Mouse (Mus musculus) G1E (cell line): ENCODE measurements around the gene Kank1. TPM values are rescaled to one million over a fixed set of nuclear protein-coding genes. Genes with fewer than 3 reads are reported as not detected.

Experiments
- ATAC-seq: 2 replicates; pipeline ENCODE4 v1.8.0; 2016; ENCODE audit warnings: mild to moderate bottlenecking; ENCODE audit not compliant: insufficient number of reproducible peaks, poor library complexity, low FRiP score, severe bottlenecking; ENCODE audit errors: extremely low read depth
- DNase-seq: peaks from one replicate; pipeline ENCODE4 v3.0.0; 2012; ENCODE audit warnings: low spot score
- H3K27me3 ChIP-seq: 2 replicates; pipeline ENCODE4 v1.6.1; 2012; ENCODE audit warnings: mild to moderate bottlenecking, low read length, inconsistent platforms; ENCODE audit not compliant: insufficient read depth
- H3K36me3 ChIP-seq: replicated peaks from 2 replicates; pipeline ENCODE3; 2012; ENCODE audit warnings: mild to moderate bottlenecking, inconsistent platforms
- H3K4me1 ChIP-seq: 2 replicates; pipeline ENCODE4 v1.6.1; 2012; ENCODE audit warnings: low read depth, low read length, inconsistent platforms, mixed read lengths; ENCODE audit not compliant: insufficient read depth
- H3K4me3 ChIP-seq: 2 replicates; pipeline ENCODE4 v1.5.1; 2012; ENCODE audit warnings: low read depth, mild to moderate bottlenecking, inconsistent platforms, low read length, moderate library complexity, mixed read lengths
- H3K9me3 ChIP-seq: replicated peaks from 2 replicates; pipeline ENCODE4 v1.6.1; 2012; ENCODE audit warnings: inconsistent platforms
- CTCF ChIP-seq: IDR thresholded peaks from 2 replicates; pipeline ENCODE4 v1.5.1; 2012; ENCODE audit warnings: low read depth, low read length, inconsistent platforms, mixed read lengths
- GATA1 ChIP-seq: IDR thresholded peaks from 2 replicates; pipeline ENCODE4 v1.6.1; 2012; ENCODE audit warnings: borderline replicate concordance, low read length, inconsistent platforms, mixed read lengths
- GATA2 ChIP-seq: IDR thresholded peaks from 2 replicates; pipeline ENCODE4 v1.6.1; 2012; ENCODE audit warnings: low read depth, low read length, inconsistent platforms, borderline replicate concordance
- POLR2AphosphoS5 ChIP-seq: IDR thresholded peaks from 2 replicates; pipeline ENCODE4 v1.6.1; 2012; ENCODE audit warnings: low read depth, low read length, inconsistent platforms; ENCODE audit not compliant: insufficient replicate concordance
- TAL1 ChIP-seq: conservative IDR thresholded peaks from 2 replicates; pipeline ENCODE4 v1.6.1; 2012; ENCODE audit warnings: low read depth, low read length, inconsistent platforms, mixed read lengths
- polyA plus RNA-seq: library from polyadenylated mRNA; stranded (reverse); fragments of >175 nt; gene quantifications from 2 replicates; pipeline ENCODE4 v1.2.3, GENCODE M21; 2012
- total RNA-seq, 2 experiments: library from RNA; stranded (forward) in 1 of 2; stranded (reverse) in 1 of 2; fragments of 200-1000 nt in 1 of 2; fragments of >200 nt in 1 of 2; fragmentation: Nextera tagmentation in 1 of 2; gene quantifications; 2 replicates each; pipeline ENCODE4 v1.2.3; 2014 to 2017

Kank1 gene
- total and polyA plus RNA-seq, 3 experiments, result 0.22 TPM; not detected in 2

- peaks cover 44% of the 10 kb centered on the region for H3K9me3 ChIP-seq
- H3K4me3 ChIP-seq, result no peak overlapping the region
- no peaks in the 10 kb centered on the region for H3K4me1 ChIP-seq
- H3K27me3 ChIP-seq, result no peaks in the 10 kb centered on the region
- ATAC-seq (no peak), DNase-seq (no peak)
- no peaks in the 10 kb centered on the region for H3K36me3 ChIP-seq
- TF ChIP-seq GATA1 (no peak), TAL1 (no peak), POLR2AphosphoS5 (no peak), CTCF (no peak), GATA2 (no peak)
These were observed 138.2 kb downstream of the Kank1 start for GRCm38 (mm10) chr19:25374926-25375325.

DNA sequence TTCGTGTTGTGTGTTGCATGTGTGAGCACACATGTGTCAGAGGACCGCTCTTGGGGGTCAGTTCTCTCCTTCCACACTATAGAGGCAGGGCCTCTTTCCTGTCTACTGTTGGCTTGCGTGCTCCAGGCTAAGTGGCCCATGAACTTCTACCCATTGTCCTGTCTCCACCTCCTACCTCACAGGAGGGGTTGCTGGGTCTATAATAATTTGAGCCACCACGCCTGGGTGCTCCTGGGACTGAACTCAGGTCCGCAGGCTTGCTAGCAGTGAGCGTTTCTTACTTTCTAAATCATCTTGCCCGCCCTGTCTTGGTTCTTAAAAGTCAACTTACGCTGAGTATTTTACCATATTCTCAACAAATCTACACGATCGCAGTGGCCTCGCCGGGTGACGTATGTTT is 140.1 kb downstream of the Kank1 start:
- ATAC-seq, result no peak

GRCm38 (mm10) chr19:25380675-25381074 is 143.9 kb downstream of the Kank1 start:
- Histone ChIP-seq H3K4me1 (no peaks in the 10 kb centered on the region), H3K27me3 (no peaks in the 10 kb centered on the region), H3K36me3 (no peaks in the 10 kb centered on the region), H3K4me3 (no peak overlapping the region), H3K9me3 (peaks cover 48% of the 10 kb centered on the region)
- TF ChIP-seq GATA2 (no peak), GATA1 (no peak), TAL1 (no peak), CTCF (no peak), POLR2AphosphoS5 (no peak)
- no peak for DNase-seq
- no peak for ATAC-seq

More for the DNA sequence above, 140.1 kb downstream of the Kank1 start:
- Histone ChIP-seq H3K27me3 (no peaks in the 10 kb centered on the region), H3K9me3 (peaks cover 48% of the 10 kb centered on the region), H3K4me1 (no peaks in the 10 kb centered on the region), H3K36me3 (no peaks in the 10 kb centered on the region), H3K4me3 (no peak overlapping the region)
- DNase-seq, result no peak
- TF ChIP-seq GATA2 (no peak), CTCF (no peak), GATA1 (no peak), POLR2AphosphoS5 (no peak), TAL1 (no peak)

- Histone ChIP-seq H3K36me3 (no peaks in the 10 kb centered on the region), H3K27me3 (no peaks in the 10 kb centered on the region), H3K9me3 (peaks cover 55% of the 10 kb centered on the region), H3K4me3 (no peak overlapping the region), H3K4me1 (no peaks in the 10 kb centered on the region)
- ATAC-seq (no peak), DNase-seq (no peak)
- no peak for TF ChIP-seq TAL1
- TF ChIP-seq GATA2, result no peak
- no peak for TF ChIP-seq POLR2AphosphoS5
- no peak for TF ChIP-seq CTCF
- TF ChIP-seq GATA1, result no peak
These were observed 145.2 kb downstream of the Kank1 start for GRCm38 (mm10) chr19:25381972-25382371.

DNA sequence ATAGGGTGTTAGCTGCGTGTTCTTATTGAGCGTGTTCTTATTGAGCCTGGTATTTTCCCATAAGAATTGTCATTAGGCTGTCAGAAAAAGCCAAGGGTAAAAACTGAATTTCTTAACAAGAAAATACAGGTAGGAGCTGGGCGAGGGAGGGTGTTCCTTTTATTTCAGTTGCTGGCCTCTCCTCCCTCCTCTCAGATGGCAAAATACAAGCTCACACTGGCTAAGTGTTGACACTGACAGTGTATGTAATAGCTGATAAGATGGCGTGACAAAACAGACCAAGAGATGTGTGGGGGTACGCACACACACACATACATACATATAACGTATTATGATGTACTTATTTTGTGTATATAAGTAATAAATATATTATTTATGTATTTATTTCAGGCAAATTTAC is 145.7 kb downstream of the Kank1 start:
- Histone ChIP-seq H3K4me1 (no peaks in the 10 kb centered on the region), H3K27me3 (no peaks in the 10 kb centered on the region), H3K9me3 (peaks cover 57% of the 10 kb centered on the region), H3K4me3 (no peak overlapping the region), H3K36me3 (no peaks in the 10 kb centered on the region)
- TF ChIP-seq TAL1, result no peak
- ATAC-seq (no peak), DNase-seq (no peak)

- H3K9me3 ChIP-seq, result peaks cover 61% of the 10 kb centered on the region
These were observed 146.8 kb downstream of the Kank1 start for GRCm38 (mm10) chr19:25383386-25384146.

GRCm38 (mm10) chr19:25385981-25386380 is 149.2 kb downstream of the Kank1 start:
- DNase-seq (no peak), ATAC-seq (no peak)
- H3K9me3 ChIP-seq, result peaks cover 60% of the 10 kb centered on the region
- H3K4me3 ChIP-seq, result no peak overlapping the region
- no peaks in the 10 kb centered on the region for H3K27me3 ChIP-seq
- H3K36me3 ChIP-seq, result no peaks in the 10 kb centered on the region
- no peak for TF ChIP-seq GATA2
- no peak for TF ChIP-seq GATA1
- no peak for TF ChIP-seq TAL1
- no peak for TF ChIP-seq POLR2AphosphoS5
- TF ChIP-seq CTCF, result no peak
- H3K4me1 ChIP-seq, result no peaks in the 10 kb centered on the region

More at GRCm38 (mm10) chr19:25383386-25384146, 146.8 kb downstream of the Kank1 start:
- no peak for ATAC-seq
- Histone ChIP-seq H3K4me3 (no peak overlapping the region), H3K36me3 (no peaks in the 10 kb centered on the region), H3K4me1 (no peaks in the 10 kb centered on the region), H3K27me3 (no peaks in the 10 kb centered on the region)
- no peak for TF ChIP-seq CTCF
- TF ChIP-seq GATA2, result no peak
- no peak for TF ChIP-seq GATA1
- no peak for TF ChIP-seq TAL1
- no peak for TF ChIP-seq POLR2AphosphoS5
- no peak for DNase-seq
